Mouse (Mus musculus): Measurements from ENCODE around the gene Cd300lf.

The Cd300lf gene

DNA sequence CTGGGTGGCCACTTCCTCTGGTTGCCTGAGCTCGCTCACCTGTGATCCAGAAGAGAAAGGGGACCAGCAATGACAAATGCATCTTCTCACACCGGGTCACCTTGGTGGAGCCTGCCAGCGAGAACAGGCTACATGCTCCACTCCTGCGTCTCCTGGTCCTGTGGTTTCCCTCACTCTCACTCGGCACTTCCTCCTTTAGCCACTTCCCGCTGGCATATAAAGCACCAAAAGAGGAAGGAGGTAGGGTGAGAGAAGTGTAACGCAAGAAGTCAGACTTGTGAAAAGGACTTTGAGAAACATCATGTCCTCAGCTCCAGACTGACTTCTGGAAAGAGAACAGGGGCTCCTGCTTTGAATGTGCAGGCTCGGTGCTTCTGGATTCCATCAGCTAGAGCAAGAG lies at the start of gene Cd300lf:
Gene Cd300lf (minus strand): TSS at position 193 of the 400 bp plus-strand sequence.
- DNase-seq (ENCODE audit: extremely low read depth, low read depth) = peak; percentile 89

DNA sequence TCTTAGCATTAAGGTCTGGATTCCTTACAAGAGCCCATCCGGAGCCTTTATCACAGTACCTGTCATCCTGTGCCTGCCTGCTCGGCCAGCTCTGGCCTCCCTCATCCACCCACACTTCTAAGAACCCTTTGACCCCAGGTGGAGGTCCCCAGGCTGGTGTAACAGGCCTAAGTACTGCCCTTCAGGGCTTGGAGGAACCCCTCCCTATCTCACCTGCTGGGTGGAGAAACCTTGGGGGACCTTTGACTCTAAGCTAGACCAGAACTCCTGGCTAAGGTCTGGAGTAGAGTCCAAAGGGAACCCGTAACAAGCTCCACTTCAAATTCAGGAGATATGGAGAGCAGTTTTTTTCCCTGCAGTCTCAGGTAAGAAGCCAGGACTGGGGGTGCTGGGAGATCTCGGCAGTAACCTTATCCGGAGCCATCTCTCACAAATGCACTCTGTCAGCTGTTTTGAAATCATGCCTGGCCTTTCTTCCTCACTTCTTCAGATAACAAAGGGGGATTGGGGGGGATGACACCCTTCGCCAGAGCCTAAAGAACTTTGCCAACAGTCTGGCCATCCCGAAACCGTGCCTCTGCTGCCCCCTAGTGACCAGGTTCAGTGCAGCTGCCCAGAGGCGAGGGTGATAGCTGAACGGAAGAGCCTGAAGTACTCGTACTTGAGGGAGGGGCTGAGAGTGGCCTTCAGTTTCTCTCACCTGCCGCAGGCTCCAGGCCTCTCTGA lies 48.3 kb upstream of the Cd300lf start:
- no peak for DNase-seq (ENCODE audit: extremely low read depth, low read depth)

DNA sequence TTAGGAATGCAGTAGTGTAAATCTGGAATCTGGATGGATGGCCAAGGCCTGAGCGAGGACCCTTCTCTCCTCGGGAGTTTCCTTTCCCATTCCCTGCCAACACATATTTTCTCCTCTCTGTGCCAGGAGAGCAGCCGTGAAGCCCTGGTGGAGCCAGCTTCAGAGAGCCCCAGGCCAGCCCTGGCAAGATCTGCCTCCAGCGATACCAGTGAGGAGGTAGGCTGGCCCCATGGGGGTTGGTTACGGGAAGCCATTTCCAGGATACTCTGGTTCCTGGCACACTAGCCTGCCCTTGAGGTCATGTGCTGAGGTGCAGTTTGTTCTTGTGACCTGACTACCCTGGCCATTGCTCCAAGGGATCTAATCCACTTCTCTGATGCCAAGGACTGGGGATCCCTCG lies 46.1 kb upstream of the Cd300lf start:
- no peak for DNase-seq (ENCODE audit: extremely low read depth, low read depth)

DNA sequence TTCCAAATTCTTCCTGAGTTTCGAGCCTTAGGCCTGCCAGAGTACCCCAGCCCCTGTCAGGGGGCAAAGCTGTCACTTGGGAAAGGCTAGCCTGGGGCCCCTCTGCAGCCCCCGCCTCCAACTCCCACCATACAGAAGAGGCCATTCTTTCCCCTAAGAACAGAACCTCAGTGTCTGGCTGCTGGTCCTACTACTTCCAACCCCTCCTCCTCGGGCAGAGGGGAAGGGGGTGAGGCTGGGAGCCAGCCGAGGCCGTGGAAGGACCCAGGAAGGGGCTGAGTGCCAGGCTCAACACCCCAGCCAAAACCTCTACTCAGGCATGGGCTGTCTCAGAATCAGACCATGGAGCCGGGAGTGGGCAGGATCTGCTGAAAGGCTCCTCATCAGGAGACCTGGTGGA lies 45.4 kb upstream of the Cd300lf start:
- no peak for DNase-seq (ENCODE audit: extremely low read depth, low read depth)

DNA sequence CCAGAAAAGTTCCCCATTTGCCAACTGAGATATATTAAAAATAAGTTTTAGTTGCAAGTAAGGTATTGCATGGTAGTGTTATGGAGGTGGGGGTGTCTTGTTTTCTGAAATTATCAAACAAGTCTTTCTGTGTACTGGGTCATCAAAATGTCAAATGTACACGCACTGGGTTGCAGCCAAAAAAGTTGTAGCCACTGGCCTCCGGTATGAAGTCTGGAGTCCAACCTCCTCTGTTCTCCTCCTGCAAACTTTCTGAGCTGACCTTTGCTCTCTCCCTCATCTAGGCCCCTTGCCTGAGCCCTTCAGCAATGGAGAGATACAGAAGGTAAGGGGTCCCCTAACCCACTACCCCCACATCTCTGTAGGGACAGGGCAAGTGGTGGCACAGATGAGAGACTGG lies 45.0 kb upstream of the Cd300lf start:
- DNase-seq (ENCODE audit: extremely low read depth, low read depth) = no peak

DNA sequence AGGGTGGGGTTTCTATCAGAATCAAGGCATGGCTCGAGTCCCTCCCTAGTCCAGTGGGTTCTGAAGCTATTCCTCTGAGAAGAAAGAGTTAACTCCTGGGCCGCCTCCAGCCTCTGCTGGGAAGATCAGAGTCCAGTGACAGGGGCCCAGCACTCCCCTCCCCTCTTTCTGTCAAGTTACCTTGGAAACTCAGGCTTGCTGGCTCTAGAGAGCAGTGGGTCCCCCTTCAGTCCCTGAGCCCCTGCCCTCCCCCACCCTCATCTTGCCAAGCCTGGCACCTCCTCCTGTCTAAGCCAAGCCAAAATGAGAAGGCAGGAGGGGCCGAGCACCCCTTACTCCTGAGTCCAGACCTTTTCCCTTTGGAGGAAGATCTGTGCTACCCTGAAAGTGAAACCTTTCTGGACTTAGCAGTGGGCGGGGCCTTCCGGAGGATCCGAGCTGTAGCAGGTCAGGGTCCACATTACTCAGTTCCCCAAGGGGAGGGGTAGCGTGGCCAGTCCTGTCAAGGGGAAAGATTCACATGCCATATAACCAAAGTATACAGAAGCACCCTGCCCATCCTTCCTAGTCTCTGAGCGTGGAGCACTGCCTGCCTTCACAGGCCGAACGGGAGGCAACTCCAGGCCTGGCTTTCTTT lies 43.9 kb upstream of the Cd300lf start:
- DNase-seq (ENCODE audit: extremely low read depth, low read depth) = no peak

DNA sequence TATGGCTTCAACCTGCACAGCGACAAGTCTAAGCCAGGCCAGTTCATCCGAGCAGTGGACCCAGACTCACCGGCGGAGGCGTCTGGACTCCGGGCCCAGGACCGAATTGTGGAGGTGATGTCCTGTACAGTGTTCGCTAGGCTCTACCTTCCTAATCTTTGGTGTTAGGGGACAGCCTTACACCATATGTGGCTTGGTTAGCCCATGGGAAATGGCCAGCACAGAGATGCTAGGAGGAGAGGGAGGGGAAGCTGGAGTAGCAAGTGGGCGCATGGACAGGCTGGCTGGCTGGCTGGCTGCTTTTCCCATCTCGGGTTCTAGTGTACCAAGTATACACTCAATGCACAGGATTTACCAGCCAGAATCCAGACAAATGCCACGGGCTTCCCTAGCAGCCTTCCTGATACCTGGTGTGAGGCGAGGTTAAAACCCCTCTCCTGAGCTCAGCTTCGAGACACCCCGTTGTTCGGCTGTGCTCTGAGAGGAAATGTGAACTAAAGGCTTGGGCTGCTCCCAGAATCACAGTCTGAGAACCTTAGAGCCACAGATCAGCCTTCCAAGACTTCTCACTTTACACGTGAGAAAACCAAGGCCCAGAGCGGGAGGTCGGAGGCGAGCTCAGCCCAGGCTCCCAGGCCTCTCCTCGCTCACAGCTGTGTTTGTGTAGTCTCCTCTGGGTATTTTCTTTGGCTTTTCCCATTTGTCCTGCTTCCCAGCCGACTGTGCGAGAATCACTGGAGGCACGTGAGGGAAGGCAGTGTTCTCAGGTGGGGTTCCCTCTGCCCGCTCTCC lies 42.8 kb upstream of the Cd300lf start:
- DNase-seq (ENCODE audit: extremely low read depth, low read depth) = no peak

DNA sequence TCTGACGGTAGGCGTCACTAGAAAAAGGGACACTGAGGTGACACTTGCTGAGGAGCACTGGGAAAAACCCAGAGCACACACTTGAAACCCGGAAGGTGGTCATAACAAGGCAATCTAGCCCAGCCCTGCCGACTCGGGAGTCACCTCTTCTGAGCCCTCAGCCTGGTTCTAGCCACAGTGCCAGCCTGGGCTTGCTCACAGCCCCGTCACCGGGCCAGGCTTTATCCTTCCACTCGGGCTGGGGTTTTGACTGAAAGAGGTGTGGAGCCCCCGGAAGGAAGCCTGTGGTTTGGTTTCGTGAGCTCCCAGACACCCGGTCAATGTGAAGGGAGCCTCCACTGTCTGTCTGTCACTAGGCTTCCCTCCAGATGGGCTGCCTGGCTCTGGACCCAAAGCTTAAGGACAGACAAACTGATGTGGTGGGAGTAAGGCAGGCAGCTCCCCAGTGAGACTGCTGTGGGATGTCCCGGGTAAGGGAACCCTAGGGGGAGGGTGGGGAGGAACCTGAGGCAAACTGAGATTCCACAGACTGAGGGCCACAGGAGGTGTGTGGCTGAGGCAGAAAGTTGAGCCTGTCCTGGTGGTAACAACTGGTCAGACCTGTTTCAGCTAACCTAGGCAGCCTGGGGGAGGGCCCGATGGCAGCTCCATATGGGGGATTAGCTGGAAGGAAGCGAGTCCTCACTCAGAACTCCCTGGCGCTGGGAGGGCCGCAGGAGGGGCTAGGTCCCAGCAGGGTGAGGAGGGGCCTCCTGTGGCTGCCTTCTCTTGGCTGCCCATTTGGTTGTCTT lies 40.0 kb upstream of the Cd300lf start:
- no peak for DNase-seq (ENCODE audit: extremely low read depth, low read depth)

DNA sequence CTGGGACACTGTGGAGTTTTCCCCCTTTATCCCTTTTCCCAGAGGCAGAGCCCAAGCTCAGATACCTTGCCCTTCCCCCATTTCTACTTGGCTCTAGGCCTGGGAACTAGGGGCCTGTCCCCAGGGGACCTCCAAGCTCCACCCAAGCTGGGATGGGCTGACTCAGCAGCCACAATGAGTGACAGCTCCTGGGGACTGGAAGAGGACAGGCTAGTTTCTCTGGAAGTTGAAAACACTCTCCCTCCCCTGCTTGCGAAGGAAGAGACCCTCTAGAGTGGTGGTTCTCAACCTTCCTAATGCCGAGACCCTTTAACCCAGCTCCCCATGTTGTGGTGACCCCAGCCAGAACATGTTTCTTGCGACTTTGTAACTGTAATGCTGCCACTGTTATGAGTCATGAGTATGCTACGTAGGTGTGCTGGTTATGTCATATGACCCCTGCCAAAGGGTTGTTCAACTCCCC lies 39.1 kb upstream of the Cd300lf start:
- no peak for DNase-seq (ENCODE audit: extremely low read depth, low read depth)

DNA sequence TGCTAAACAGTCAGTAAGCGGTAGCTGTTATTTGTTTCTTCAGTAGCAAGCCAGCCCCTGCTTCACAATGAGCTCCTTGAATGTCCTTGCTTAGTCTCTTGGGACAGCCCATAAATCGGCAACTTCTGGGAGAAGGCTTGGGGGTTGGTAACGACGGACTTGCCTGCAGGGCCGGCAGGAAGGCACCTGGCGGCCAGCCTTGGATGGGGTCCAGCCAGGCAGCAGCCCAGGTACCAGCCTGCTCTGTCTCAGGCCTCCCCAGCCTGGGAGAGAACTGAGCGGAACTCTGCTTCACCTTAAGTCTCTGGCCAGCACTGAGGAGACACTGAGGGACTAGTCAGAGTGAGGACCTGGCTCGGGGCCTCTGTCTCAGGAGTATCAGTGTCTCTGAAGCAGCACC lies 37.3 kb upstream of the Cd300lf start:
- no peak for DNase-seq (ENCODE audit: extremely low read depth, low read depth)

DNA sequence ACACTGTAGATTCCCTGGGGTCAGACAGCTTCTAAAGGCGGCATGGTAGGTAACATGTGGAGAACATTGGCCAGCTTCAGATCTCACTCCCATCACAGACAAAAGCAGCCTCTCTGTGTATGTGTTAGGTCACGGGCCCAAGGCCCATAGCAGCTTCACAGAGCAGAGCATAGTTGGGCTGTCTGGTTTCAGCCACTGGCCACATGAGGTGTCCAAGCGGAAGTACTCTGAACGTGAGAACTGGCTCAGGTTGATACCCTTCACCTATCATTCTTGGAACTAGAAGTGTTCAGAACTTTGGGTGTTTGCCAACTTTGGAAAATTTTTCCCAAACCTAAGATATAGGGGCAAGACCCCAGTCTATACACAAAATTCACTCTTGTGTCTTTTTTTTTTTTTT lies 35.6 kb upstream of the Cd300lf start:
- DNase-seq (ENCODE audit: extremely low read depth, low read depth) = no peak

DNA sequence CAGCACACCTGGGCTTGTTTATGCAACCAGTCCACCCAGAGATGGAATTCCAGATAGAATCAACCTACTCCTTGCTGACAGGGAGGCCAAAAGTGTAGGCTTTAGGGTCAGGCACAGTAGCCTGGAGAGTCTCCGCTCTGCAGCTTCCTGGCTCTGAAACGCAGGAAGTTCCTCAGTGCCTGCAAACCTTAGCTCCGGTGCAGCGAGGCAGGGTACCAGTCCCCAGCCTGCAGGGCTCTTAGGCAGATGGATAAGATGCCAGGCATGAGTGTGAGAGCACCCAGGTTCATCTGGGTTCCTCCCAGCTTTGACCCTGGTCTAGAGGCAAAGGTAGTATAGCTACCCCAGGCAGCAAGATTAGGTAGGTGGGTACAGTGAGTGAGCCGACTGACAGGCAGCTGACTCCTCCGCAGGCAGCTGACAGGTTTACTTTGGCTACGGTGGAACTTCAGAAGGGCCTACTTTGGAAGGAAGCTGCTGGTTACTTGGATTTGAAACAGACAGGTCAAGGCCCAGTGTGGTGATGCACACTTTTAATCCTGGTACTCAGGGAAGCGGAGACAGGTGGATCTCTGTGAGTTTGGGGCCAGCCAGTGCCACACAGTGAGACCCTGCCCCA lies 33.9 kb upstream of the Cd300lf start:
- no peak for DNase-seq (ENCODE audit: extremely low read depth, low read depth)

DNA sequence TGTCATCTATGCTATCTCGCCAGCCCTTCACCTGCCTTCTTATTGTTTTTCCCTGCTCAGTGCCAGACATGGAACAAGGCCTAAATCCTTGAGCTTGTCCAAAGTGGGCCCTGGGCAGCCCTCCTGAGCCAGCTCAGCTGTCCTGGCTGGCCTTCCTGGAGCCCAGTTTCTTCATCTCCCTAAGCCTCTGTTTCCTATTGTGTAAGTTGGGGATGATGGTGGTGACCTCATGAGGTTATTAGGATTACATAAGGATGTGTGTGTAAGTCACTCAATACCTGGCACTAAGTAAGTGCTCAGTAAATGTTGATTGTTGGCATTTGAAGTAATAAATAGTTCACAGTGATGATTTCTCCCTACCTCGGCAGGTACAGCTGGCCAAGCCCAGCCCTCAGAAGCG lies 33.0 kb upstream of the Cd300lf start:
- DNase-seq (ENCODE audit: extremely low read depth, low read depth) = no peak

DNA sequence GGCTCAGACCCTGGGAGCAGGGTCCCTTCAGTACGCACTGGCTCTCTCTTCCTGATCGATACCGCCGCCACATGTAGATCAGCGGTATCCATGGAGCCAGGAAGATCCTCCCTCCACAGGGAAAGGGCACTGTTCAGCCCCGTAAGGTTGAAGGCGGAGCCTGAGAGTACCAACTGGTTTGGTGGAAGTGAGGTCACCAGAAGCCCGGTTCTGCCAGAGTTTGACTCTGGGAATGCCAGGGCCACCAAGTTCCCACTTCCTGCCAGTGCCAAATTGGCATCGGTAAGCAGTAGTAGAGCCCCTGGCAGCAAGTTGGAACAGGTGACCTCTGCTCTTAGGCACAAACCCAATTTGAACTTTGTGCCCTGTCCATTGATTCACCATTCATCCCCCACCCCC lies 31.2 kb upstream of the Cd300lf start:
- no peak for DNase-seq (ENCODE audit: extremely low read depth, low read depth)

DNA sequence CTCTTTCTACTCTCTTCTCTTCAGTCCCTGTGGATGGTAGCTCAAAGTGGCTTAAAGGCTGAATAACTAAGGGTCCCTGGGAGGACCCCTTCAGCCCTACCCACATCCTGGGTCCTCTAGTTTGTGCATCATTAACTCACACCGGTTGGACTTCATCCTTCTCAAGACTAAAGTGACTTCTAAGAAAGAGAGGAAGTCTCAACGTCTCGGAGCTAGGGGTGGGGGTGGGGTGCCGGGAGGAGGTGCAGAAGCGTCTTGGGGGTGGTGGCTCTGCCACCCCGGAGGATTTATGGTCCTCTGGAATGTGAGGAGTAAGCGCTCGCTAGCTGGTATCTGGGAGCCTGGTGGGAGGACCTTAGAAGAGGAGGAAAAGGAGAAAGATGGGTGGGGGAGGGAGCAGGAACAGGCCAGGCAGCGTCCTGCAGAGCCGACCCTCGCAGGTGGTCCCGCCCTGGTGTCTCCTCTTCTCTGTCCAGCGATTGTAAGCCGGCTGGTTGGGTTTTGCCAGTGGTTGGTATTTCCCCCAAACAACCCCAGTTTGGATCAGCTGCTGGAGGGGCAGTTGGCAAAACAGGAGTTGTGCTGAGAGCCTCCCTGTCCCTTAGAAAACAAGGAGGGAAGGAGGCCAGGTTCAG lies 30.7 kb upstream of the Cd300lf start:
- no peak for DNase-seq (ENCODE audit: extremely low read depth, low read depth)

DNA sequence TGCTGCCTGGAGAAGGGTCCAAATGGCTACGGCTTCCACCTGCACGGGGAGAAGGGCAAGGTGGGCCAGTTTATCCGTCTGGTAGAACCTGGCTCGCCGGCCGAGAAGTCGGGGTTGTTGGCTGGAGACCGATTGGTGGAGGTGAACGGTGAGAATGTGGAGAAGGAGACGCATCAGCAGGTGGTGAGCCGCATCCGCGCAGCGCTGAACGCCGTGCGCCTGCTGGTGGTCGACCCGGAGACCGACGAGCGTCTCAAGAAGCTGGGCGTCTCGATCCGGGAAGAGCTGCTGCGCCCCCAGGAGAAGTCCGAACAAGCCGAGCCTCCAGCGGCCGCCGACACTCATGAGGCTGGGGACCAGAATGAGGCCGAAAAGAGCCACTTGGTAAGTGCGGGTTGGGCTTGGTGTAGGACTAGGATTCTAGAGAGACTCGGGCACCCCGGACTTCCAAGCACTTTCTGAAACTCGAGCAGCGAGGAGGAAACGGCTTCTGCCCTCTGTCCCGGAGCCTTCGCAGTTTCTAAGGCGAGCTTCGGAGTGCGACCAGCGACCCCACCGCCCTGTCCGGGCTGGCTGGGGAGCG lies 29.9 kb upstream of the Cd300lf start:
- DNase-seq (ENCODE audit: extremely low read depth, low read depth) = no peak

DNA sequence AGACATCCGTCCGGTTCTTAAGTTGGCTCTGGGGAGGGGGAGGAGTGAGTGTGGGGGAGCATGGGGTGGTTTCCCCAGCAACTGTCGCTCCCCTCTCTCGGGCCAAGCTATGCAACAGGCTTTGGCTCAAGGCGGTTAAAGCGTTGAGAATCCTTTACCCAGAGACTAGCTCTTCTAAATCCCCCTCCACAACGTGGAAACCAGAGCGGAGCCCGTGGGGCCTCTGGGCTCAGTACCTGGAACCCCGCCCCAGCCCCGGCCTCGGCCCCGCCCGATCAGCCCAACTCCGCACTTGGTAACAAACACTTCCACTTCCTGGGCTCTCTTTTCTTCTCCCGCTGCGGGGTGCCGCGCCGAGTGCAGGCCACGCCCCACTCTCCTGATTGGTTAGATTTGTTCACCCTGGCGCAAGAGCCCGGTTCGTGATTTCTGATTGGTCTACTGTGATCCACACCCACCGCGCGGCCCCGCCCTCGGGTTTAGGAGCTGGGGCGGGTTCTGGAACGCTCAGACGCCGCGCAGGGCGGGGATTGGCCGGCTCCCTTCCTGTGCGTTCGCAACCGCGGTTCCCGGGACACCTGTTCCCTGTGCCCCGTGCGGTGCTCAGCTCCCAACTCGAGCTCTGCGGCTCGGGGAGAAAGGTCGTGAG lies 29.2 kb upstream of the Cd300lf start, which contains the start of gene Slc9a3r1:
Gene Slc9a3r1 (plus strand): TSS at position 510 of the 649 bp plus-strand sequence.
- peak; percentile 92 for DNase-seq (ENCODE audit: extremely low read depth, low read depth)

DNA sequence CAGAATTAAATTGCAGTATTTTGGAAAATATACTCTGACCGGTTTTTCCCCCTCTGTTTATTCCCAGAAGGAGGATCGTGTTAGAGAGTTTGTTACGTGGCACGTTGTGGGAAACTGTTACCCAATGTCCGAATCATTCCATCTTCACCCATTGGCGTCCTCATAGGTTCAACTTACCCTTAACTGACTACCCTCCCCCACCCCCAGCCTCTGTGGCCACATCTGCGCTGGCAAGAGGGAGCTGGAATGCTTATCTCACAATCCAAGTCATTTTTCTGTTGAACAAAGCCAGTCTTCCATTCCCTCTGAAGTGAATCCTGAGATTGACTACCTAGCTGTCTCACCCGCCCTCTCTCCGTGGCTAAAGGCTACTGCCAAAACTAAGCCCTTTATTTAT lies 28.4 kb upstream of the Cd300lf start:
- no peak for DNase-seq (ENCODE audit: extremely low read depth, low read depth)

DNA sequence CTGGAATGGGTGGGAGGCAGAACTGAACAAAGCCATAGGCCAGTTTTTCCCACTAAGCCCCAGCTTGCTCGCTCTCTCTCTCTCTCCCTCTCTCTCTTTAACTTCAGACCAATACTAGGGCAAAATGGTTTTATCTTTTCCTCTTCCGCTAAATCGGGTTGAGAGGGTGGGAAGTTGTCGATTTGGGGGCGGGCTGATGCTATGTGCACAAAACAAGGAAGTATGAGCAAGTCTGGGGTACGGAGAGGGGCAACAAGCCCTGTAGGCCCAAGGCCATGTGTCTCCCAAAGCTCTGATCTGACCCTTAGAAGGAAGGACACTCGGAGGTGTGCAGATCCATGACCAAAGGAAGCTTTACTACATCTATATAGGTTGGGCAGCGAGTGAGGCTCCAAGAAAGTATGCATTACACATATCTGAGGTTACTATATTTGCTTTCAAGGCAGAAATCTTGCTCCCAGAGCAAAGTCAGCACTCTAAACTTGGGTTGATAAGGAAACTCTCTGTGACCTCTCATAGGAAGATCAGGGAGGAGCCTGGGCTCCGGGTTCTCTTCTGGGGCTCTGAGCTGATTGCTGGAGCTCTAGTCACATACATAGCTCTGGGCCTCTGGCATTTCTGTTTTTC lies 27.9 kb upstream of the Cd300lf start:
- peak; percentile 90 for DNase-seq (ENCODE audit: extremely low read depth, low read depth)

All from MEL-GATA-1-ER (cell line).